Mouse (Mus musculus) MEL (cell line): ENCODE data around the gene Rhoj. TPM values are rescaled to one million over a fixed set of nuclear protein-coding genes. Genes with fewer than 3 reads are reported as not detected.

Experiments
- DNase-seq: peaks from one replicate; pipeline ENCODE4 v3.0.0; 2011; ENCODE audit warnings: low read depth, low spot score
- H3K27ac ChIP-seq: 2 replicates; pipeline ENCODE4 v1.5.1; 2012; ENCODE audit warnings: low read depth, mild to moderate bottlenecking, control low read depth, low read length, moderate library complexity; ENCODE audit not compliant: control insufficient read depth
- H3K27me3 ChIP-seq, 2 experiments: fragments of 150-350 bp in 1 of 2; sonication (generic) in 1 of 2; 2 replicates each; pipeline ENCODE4 v1.6.1; 2012; ENCODE audit warnings: low read length in 2 of 2, mild to moderate bottlenecking in 2 of 2, improper control_type of control experiment in 1 of 2, moderate library complexity in 1 of 2; ENCODE audit not compliant: insufficient read depth in 2 of 2, control insufficient read depth in 1 of 2
- H3K36me3 ChIP-seq, 2 experiments: 2 replicates each; pipeline ENCODE4 v1.6.1; 2012 to 2014; ENCODE audit warnings: low read length in 2 of 2, improper control_type of control experiment in 1 of 2, inconsistent platforms in 1 of 2, mild to moderate bottlenecking in 1 of 2; ENCODE audit not compliant: insufficient read depth in 2 of 2, control insufficient read depth in 1 of 2
- H3K4me1 ChIP-seq, 2 experiments: fragments of 150-350 bp in 1 of 2; sonication (generic) in 1 of 2; 2 replicates each; pipeline ENCODE4 v1.6.1; 2012; ENCODE audit warnings: low read length in 2 of 2, improper control_type of control experiment in 1 of 2, mild to moderate bottlenecking in 1 of 2; ENCODE audit not compliant: insufficient read depth in 2 of 2, control insufficient read depth in 1 of 2
- H3K4me3 ChIP-seq, 2 experiments: fragments of 150-350 bp in 1 of 2; sonication (generic) in 1 of 2; 2 replicates each; pipeline ENCODE4 v1.5.1; 2012; ENCODE audit warnings: low read depth in 2 of 2, low read length in 2 of 2, mild to moderate bottlenecking in 2 of 2, moderate library complexity in 2 of 2, control low read depth in 1 of 2, improper control_type of control experiment in 1 of 2; ENCODE audit not compliant: control insufficient read depth in 1 of 2, insufficient read depth in 1 of 2
- H3K79me2 ChIP-seq: 2 replicates; pipeline ENCODE4 v1.6.1; 2012; ENCODE audit warnings: mild to moderate bottlenecking, low read length, moderate library complexity; ENCODE audit not compliant: control insufficient read depth, poor library complexity, insufficient read depth
- H3K9ac ChIP-seq: 2 replicates; pipeline ENCODE4 v1.6.1; 2012; ENCODE audit warnings: low read depth, mild to moderate bottlenecking, control low read depth, low read length, moderate library complexity; ENCODE audit not compliant: control insufficient read depth, poor library complexity, severe bottlenecking
- H3K9me3 ChIP-seq: fragments of 150-350 bp; sonication (generic); replicated peaks from 2 replicates; pipeline ENCODE4 v1.6.1; 2012; ENCODE audit warnings: mild to moderate bottlenecking, low read length, improper control_type of control experiment, moderate library complexity; ENCODE audit not compliant: insufficient read depth
- BHLHE40 ChIP-seq: IDR thresholded peaks from 2 replicates; pipeline ENCODE4 v1.6.1; 2012; ENCODE audit warnings: low read depth, mild to moderate bottlenecking, inconsistent platforms, low read length, improper control_type of control experiment, borderline replicate concordance
- CHD2 ChIP-seq: IDR thresholded peaks from 2 replicates; pipeline ENCODE4 v1.6.1; 2011; ENCODE audit warnings: low read length, improper control_type of control experiment
- EP300 ChIP-seq, 2 experiments: IDR thresholded peaks; 2 replicates each; pipeline ENCODE4 v1.6.1; 2011; ENCODE audit warnings: improper control_type of control experiment in 2 of 2, low read length in 2 of 2, low read depth in 1 of 2, mild to moderate bottlenecking in 1 of 2
- ETS1 ChIP-seq: IDR thresholded peaks from 2 replicates; pipeline ENCODE4 v1.6.1; 2012; ENCODE audit warnings: low read depth, mild to moderate bottlenecking, inconsistent platforms, low read length, improper control_type of control experiment, moderate library complexity
- GABPA ChIP-seq: IDR thresholded peaks from 2 replicates; pipeline ENCODE4 v1.6.1; 2012; ENCODE audit warnings: low read depth, mild to moderate bottlenecking, inconsistent platforms, low read length, improper control_type of control experiment, moderate library complexity
- MAX ChIP-seq: IDR thresholded peaks from 2 replicates; pipeline ENCODE4 v1.6.1; 2011; ENCODE audit warnings: low read length, improper control_type of control experiment
- MXI1 ChIP-seq: IDR thresholded peaks from 2 replicates; pipeline ENCODE4 v1.6.1; 2011; ENCODE audit warnings: mild to moderate bottlenecking, low read depth, low read length, improper control_type of control experiment
- NRF1 ChIP-seq: IDR thresholded peaks from 2 replicates; pipeline ENCODE4 v1.6.1; 2014; ENCODE audit warnings: low read depth, mild to moderate bottlenecking, inconsistent platforms, low read length, improper control_type of control experiment, moderate library complexity; ENCODE audit not compliant: poor library complexity, insufficient read depth, severe bottlenecking
- POLR2A ChIP-seq, 2 experiments: IDR thresholded peaks; 2 replicates each; pipeline ENCODE4 v1.6.1; 2011 to 2012; ENCODE audit warnings: low read length in 2 of 2, mild to moderate bottlenecking in 2 of 2, control low read depth in 1 of 2, improper control_type of control experiment in 1 of 2, low read depth in 1 of 2, moderate library complexity in 1 of 2; ENCODE audit not compliant: control insufficient read depth in 1 of 2, insufficient read depth in 1 of 2, poor library complexity in 1 of 2
- POLR2AphosphoS5 ChIP-seq: IDR thresholded peaks from 2 replicates; pipeline ENCODE4 v1.6.1; 2012; ENCODE audit warnings: low read depth, borderline replicate concordance, mild to moderate bottlenecking, inconsistent platforms, low read length, moderate library complexity, mixed read lengths
- RCOR1 ChIP-seq: IDR thresholded peaks from 2 replicates; pipeline ENCODE4 v1.6.1; 2012; ENCODE audit warnings: low read depth, mild to moderate bottlenecking, inconsistent platforms, low read length, improper control_type of control experiment
- SIN3A ChIP-seq: IDR thresholded peaks from 2 replicates; pipeline ENCODE4 v1.6.1; 2012; ENCODE audit warnings: low read length, improper control_type of control experiment, inconsistent platforms
- TBP ChIP-seq: IDR thresholded peaks from 2 replicates; pipeline ENCODE4 v1.8.0; 2011; ENCODE audit warnings: low read depth, low read length, improper control_type of control experiment
- ZC3H11A ChIP-seq: IDR thresholded peaks from 2 replicates; pipeline ENCODE4 v1.6.1; 2012; ENCODE audit warnings: low read depth, mild to moderate bottlenecking, inconsistent platforms, low read length, improper control_type of control experiment
- polyA plus RNA-seq, 2 experiments: library from polyadenylated mRNA; stranded (reverse) in 1 of 2; unstranded in 1 of 2; fragments of >175 nt in 1 of 2; fragments of >200 nt in 1 of 2; gene quantifications; 2 replicates each; pipeline versions ENCODE4 v1.2.1 to v1.2.4; 2012; ENCODE audit warnings: low replicate concordance in 2 of 2, low read depth in 1 of 2; ENCODE audit not compliant: insufficient read length in 2 of 2, insufficient read depth in 1 of 2, missing spikeins in 1 of 2
- total RNA-seq: library from RNA; depleted of rRNA; stranded (reverse); fragments of 300-350 nt; gene quantifications from 2 replicates; pipeline ENCODE4 v1.2.3, GENCODE M21; 2012

Rhoj gene
- total and polyA plus RNA-seq, 3 experiments, result not detected

GRCm38 (mm10) chr12:75368527-75368926, 60.4 kb downstream of the Rhoj start:
- no peak for TF ChIP-seq NRF1
- Histone ChIP-seq H3K4me3 (no peak overlapping the region), H3K9ac (no peak overlapping the region), H3K79me2 (no peaks in the 10 kb centered on the region), H3K27ac (no peak overlapping the region), H3K9me3 (no peaks in the 10 kb centered on the region), H3K4me1 (no peaks in the 10 kb centered on the region), H3K36me3 (no peaks in the 10 kb centered on the region), H3K27me3 (no peaks in the 10 kb centered on the region)
- DNase-seq, result no peak

- no peak overlapping the region for H3K9ac ChIP-seq
- H3K4me3 ChIP-seq, result no peak overlapping the region
Measured at GRCm38 (mm10) chr12:75369418-75369851, 61.3 kb downstream of the Rhoj start.

DNA sequence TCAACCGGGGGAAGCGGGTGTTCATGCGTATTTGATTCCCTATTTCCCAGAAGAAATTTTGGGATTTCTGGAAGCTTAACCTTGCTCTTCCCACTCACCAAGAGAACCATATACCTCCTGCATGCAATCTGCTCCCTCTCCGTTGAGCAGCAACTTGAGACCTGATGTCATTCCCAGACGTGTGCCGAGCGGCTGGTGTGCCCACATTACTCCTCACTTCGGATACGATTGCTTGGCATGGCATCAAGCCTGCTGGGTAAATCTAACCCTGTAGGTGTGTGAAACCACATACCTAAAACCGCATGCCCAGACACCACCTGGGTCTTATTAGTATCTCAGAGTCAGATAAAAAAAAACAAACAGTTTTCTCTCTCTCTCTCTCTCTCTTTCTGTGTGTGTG, 66.3 kb downstream of the Rhoj start:
- no peaks in the 10 kb centered on the region for H3K36me3 ChIP-seq
- no peaks in the 10 kb centered on the region for H3K9me3 ChIP-seq
- H3K9ac ChIP-seq, result no peak overlapping the region
- H3K79me2 ChIP-seq, result no peaks in the 10 kb centered on the region
- no peak overlapping the region for H3K4me3 ChIP-seq
- no peak for DNase-seq
- no peaks in the 10 kb centered on the region; a peak in 1 of 4 replicates for H3K27me3 ChIP-seq
- H3K27ac ChIP-seq, result no peak overlapping the region
- no peaks in the 10 kb centered on the region for H3K4me1 ChIP-seq
- no peak for TF ChIP-seq POLR2AphosphoS5
- no peak for TF ChIP-seq MAX
- TF ChIP-seq BHLHE40, result no peak
- TF ChIP-seq EP300 (IDR thresholded peaks at IDR 0.05; ENCODE audit: low read depth in 1 of 2, low read length in 2 of 2), result no peak
- TF ChIP-seq POLR2A (IDR thresholded peaks at IDR 0.05; ENCODE audit: control insufficient read depth in 1 of 2, insufficient read depth in 1 of 2, low read depth in 1 of 2, low read length in 2 of 2, poor library complexity in 1 of 2), result no peak
- TF ChIP-seq ETS1, result no peak
- no peak for TF ChIP-seq RCOR1
- no peak for TF ChIP-seq ZC3H11A
- no peak for TF ChIP-seq CHD2
- TF ChIP-seq MXI1, result no peak
- no peak for TF ChIP-seq SIN3A
- TF ChIP-seq GABPA, result no peak

More at GRCm38 (mm10) chr12:75369418-75369851, 61.3 kb downstream of the Rhoj start:
- no peak overlapping the region for H3K27ac ChIP-seq
- no peaks in the 10 kb centered on the region for H3K27me3 ChIP-seq
- H3K36me3 ChIP-seq, result no peaks in the 10 kb centered on the region
- TF ChIP-seq SIN3A, result no peak
- TF ChIP-seq TBP, result no peak
- TF ChIP-seq, all 39 proteins: peak for 0
- H3K79me2 ChIP-seq, result no peaks in the 10 kb centered on the region
- H3K9me3 ChIP-seq, result no peaks in the 10 kb centered on the region
- DNase-seq, result no peak
- no peaks in the 10 kb centered on the region for H3K4me1 ChIP-seq
